Mouse (Mus musculus): Measurements from ENCODE around the gene Ctf2.

Ctf2 gene

GRCm38 (mm10) chr7:127760478-127760877 lies 28.5 kb upstream of the Ctf2 start:
- DNase-seq (ENCODE audit: low read depth in 1 of 2, low spot score in 2 of 2), result no peak

- DNase-seq (ENCODE audit: low read depth in 1 of 2, low spot score in 2 of 2), result no peak
Measured at GRCm38 (mm10) chr7:127759716-127760115, 27.8 kb upstream of the Ctf2 start.

- no peak for DNase-seq (ENCODE audit: low read depth in 1 of 2, low spot score in 2 of 2)
Measured at GRCm38 (mm10) chr7:127753741-127754140, 21.8 kb upstream of the Ctf2 start.

GRCm38 (mm10) chr7:127753158-127753557 lies 21.2 kb upstream of the Ctf2 start:
- no peak for DNase-seq (ENCODE audit: low read depth in 1 of 2, low spot score in 2 of 2)

GRCm38 (mm10) chr7:127752069-127752468 lies 20.1 kb upstream of the Ctf2 start:
- DNase-seq (ENCODE audit: low read depth in 1 of 2, low spot score in 2 of 2), result no peak

DNA sequence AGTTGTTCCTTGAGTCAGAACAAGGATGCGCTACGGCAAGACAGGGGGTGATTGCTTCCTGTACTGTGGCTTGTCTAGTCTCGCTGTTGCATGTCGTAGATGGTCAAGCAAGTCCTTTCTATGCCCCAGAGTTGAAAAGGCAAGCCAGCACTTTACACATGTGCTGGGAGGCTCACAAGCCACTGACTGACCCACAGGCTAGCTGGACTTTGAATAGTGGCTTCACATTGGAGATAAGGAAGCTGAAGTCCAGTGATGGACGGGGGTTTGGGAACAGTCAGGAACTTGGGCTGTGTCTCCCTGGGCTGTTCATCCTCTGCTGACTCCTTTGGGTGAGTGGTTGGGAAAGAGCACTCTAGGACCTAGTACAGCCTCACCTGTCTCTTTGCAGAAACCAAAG lies 19.7 kb upstream of the Ctf2 start:
- no peak for DNase-seq (ENCODE audit: low read depth in 1 of 2, low spot score in 2 of 2)

DNA sequence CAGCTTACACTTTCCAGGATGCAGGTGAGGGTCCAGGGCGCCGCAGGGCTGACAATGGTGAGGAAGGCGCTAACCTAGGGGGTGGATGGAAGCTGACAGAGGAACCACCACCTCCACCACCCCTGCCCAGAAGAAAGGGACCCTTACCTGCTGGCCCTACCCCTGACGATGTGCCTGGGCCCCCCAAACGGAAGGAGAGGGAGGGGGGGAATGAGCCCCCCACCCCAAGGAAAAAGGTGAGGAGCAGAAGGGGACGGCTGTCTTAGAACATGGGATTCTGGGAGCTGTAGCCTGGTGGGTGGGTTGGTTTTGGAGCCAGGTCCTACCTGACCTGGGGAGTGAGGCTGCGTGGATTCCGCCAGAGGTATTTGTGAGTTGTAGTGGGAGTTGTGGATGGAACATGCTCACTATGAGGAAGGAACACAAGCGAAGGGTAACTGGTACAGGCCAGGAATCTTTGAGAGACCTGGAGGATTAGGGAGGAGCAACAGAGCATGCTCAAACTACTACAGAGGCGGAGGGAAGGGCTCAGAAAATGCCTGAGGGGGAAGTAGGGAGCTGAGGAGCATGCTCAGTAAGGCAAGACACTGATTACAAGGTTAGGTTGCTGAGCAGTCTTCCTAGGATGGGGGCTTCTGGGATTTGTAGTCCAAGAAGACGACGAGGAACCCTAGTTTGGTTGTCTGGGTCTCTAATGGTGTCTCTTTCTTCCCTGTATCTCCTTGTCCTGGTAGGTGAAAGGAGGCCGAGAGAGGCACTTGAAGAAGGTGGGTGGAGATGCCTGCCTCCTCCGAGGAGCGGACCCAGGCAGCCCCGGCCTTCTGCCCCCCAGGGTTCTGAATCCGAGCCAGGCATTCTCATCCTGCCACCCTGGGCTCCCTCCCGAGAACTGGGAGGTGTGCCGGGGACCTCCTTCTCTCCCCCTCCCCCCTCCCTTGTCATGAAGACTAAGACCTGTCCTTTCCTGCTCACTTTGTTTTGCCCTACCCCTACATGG lies 18.5 kb upstream of the Ctf2 start:
- DNase-seq (ENCODE audit: low read depth in 1 of 2, low spot score in 2 of 2), result no peak

GRCm38 (mm10) chr7:127748235-127748560 lies 16.2 kb upstream of the Ctf2 start:
- no peak for DNase-seq (ENCODE audit: low read depth in 1 of 2, low spot score in 2 of 2)

DNA sequence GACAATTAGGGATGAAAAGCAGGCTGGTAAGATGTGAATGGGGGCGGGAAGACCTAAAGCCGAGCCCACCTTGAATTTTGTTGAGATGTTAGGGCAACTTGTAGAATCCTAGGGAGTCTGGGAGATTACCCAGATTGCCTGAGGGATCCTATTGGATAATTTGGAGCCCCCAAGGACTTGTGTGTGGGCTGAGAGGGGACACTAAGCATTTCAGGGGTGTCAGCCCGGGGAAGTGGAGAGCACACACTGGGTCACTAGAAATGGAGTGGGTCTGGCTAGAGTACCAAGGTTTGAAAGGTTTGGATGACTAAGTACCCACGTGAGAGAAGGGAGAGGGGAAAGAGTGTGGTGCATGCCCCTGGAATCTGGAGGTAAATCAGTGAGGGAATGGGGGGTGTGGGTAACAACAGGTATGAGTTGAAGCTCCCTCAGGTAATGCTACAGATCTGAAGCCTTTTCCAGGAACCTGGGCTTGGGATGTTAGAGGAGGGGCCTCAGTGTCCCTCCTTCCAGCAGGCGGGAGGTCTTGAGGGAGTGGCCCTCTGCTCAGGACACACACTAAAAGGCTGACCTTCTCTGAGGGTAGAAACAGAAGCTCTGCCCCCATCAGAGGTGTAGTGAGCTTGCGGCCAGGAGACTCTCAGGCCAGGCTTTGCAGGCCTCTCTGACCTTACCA lies 15.7 kb upstream of the Ctf2 start:
- no peak for DNase-seq (ENCODE audit: low read depth in 1 of 2, low spot score in 2 of 2)

GRCm38 (mm10) chr7:127746494-127747491 lies 14.8 kb upstream of the Ctf2 start:
- DNase-seq (ENCODE audit: low read depth in 1 of 2, low spot score in 2 of 2), result no peak

DNA sequence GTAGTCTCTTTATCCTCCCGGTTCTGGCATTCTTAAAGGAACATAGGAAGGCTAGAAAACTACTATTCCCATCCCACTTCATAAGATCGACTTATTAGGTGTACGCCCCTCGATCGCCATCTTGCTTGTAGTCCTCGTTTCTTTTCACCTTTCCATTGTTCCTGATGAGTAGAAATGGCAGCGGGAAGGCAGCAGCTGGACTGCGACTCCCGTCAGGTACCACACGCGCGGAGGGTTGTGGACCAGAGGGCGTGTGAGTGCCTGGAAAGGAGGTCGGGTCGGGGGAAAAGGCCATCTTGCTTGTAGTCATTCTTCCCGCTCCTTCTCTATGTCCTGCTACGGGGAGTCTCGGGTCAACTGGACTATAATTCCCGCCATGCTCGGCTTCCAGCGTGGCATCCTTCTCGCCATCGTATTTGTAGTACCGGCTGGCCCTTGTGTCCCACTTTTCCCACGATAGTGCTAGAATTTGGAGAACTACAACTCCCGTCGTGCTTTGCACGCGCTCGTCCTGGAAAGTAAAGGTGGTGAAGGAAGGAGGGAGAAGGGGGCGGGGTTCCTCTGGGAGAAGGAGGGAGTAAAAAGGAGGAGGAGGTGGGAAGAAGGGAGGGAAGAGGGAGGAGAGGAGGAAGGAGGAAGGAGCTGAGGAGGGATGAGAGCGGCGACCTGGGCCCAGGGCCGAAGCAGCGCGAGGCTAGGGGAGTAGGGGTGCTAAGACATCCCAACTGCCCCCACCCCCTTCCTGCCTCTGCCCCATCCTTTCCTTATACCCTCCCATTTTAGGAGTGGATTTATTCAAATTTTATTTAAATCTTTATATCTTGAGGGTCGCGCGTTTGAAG lies 13.9 kb upstream of the Ctf2 start:
- DNase-seq (ENCODE audit: low read depth in 1 of 2, low spot score in 2 of 2), result peak; percentile 69 to 77

DNA sequence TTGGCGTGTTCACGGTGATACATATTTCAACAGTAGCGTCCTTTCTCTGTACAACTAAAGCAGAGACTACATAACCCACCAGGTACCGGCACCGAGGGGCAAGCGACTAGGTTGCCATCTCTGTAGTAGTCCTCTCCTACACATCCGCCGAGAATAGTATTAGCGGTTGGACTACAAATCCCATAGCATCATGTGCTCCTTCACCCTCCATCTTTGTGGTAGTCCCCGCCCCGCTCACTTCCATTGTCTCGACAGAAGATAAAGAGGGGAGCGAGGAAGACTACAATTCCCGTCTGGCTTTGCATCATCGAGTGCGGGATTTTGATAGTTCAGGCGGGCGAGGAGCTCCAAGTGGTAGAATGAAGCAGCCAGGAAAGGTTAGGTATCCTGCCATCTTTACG lies 13.3 kb upstream of the Ctf2 start:
- DNase-seq (ENCODE audit: low read depth in 1 of 2, low spot score in 2 of 2), result peak; percentile 80 to 81

DNA sequence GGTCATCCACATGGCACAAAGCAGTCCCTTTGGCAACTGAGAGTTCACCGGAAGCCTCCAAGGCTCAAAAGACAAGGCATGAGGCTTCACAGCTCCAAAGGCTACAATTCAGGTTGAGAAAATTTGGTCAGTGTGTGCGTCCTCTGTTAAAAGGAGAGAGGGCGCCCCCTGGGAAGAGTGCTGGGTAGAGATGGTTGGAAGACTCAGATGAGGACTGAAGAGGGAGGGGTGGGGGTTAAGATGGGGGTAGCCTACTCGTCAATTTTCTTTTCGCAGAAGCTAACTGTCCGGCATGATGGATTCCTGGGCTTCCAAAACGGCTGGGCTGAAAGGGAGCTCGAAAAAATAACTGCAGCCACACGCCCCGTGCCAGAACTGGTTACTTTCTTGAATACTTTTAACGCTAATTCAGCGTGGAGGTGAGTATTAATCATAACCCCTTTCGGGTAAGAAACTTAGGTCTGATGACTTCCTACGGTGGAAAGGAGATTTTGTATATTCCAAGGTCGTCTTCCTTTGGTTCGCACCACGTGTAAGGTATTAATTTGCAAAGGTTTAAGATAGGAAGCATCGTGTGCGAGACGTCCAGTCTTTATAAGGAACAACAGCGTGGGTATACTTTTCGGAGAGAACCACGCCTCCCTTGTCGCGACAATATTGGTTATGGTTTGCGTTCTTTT lies 12.5 kb upstream of the Ctf2 start, which contains the start of gene Fbxl19:
Gene Fbxl19 (plus strand): TSS at position 178 of the 680 bp plus-strand sequence.
- DNase-seq (ENCODE audit: low read depth in 1 of 2, low spot score in 2 of 2), result no peak

DNA sequence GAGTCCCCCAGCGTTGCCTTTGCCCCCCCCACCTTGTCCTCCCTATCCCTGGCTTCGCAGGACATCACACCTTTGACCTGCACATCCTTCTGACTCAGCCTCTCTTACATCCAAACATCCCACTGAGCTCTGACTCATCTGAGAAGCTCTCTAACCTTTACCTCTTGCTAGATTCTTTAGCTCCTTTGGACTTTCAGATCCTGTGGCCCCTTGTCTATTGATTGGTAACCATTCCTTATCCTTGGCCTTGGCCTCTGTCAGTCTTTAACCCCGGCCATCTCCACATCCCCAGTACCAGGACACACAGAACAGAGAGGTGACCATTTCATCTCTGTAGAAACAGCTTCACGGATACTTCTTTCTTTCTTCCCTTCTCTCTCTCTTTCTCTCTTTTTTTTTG lies 1.8 kb downstream of the Ctf2 start:
- DNase-seq (ENCODE audit: low read depth in 1 of 2, low spot score in 2 of 2), result no peak

GRCm38 (mm10) chr7:127727898-127728297 lies 4.1 kb downstream of the Ctf2 start:
- DNase-seq (ENCODE audit: low read depth in 1 of 2, low spot score in 2 of 2), result no peak

GRCm38 (mm10) chr7:127725924-127726323 lies 6.0 kb downstream of the Ctf2 start:
- no peak for DNase-seq (ENCODE audit: low read depth in 1 of 2, low spot score in 2 of 2)

DNA sequence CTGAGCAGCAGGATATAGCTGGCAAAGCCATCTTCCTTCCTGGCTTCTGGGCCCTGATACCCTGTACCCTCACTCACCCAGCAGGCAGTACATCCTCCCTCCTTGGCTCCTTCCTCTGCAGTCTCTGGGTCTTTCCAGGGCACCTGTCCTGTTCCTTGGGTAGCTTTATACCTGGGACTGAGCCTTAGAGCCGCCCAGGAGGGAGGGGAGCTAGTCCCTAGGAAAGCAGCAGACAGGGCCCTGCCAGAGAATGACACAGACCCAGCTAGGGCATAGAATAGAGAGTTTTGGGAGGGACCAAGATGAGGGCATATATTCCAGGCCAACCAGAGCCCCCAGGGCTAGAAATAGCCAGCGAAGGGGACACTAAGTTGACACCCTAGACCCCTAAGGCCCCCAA lies 6.5 kb downstream of the Ctf2 start:
- no peak for DNase-seq (ENCODE audit: low read depth in 1 of 2, low spot score in 2 of 2)

DNA sequence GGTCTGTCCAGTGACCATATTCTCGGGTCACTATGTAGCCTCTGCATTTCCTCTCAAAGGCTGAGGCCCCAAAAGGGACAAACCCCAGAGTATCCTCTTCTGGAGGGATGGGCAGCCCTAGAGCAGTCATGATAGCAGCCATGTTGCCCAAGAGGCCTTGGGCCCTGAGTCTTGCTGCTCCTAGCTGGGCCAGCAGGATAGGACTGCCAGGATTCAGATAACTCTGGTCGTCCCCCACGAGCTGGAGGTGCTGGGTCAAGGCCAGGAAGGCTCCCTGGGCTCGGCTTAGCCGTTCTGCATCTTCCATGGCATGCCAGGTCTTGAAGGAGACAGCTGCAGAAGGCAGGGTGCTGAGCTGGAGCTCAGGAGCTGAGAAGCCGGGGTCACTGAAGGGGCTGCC lies 12.7 kb downstream of the Ctf2 start:
- DNase-seq (ENCODE audit: low read depth in 1 of 2, low spot score in 2 of 2), result no peak

GRCm38 (mm10) chr7:127718339-127718738 lies 13.6 kb downstream of the Ctf2 start:
- no peak for DNase-seq (ENCODE audit: low read depth in 1 of 2, low spot score in 2 of 2)

- DNase-seq (ENCODE audit: low read depth in 1 of 2, low spot score in 2 of 2), result peak; percentile 21 to 64
Measured at GRCm38 (mm10) chr7:127716992-127717391, 15.0 kb downstream of the Ctf2 start.
